Mouse (Mus musculus): Measurements from ENCODE around the gene Prkch. TPM values are rescaled to one million over a fixed set of nuclear protein-coding genes. Genes with fewer than 3 reads are reported as not detected.

Prkch gene
- polyA plus RNA-seq, 1 experiment from 2014 or later: 1.2 TPM

- Histone ChIP-seq H3K9ac (no peak overlapping the region), H3K27me3 (no peaks in the 10 kb centered on the region), H3K4me2 (no peak overlapping the region), H3K4me3 (replicated peaks) (no peak overlapping the region), H3K4me1 (replicated peaks) (0 out of 2 replicates have a peak, but pooled peaks cover 5% of the 10 kb centered on the region), H3K9me3 (replicated peaks) (no peaks in the 10 kb centered on the region), H3K36me3 (no peaks in the 10 kb centered on the region), H3K27ac (no peak overlapping the region)
- WGBS (ENCODE audit: insufficient replicate concordance): 69% methylated on average over 4 of the region's 4 CpGs
- DNase-seq: no peak
- no peak for ATAC-seq (ENCODE audit: low read depth)
Observed at GRCm38 (mm10) chr12:73600457-73600856, 15.9 kb downstream of the Prkch start.

DNA sequence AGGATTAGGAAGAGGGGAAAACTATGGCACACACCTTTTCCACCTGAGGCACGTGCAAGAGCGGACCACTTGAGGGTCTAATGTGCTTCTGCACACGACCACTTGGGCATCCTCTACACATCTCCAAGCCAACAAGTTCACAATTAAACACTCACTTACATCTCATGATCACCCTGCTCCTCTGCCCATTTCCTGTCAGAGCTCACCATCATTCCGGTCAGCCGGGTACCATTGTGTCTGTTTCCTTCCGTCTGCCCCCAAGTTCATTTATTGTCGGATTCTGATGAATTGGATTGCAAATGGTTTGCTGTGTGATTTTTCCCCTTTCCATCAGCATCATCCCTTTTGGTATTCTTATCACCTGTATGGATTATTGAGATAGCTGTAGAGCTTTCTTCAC is 18.4 kb downstream of the Prkch start:
- DNase-seq: no peak
- H3K27me3 ChIP-seq: no peaks in the 10 kb centered on the region
- H3K4me3 ChIP-seq (replicated peaks): no peak overlapping the region
- peaks cover 7% of the 10 kb centered on the region; the same call in 1 of the 2 replicates for H3K4me1 ChIP-seq (replicated peaks)
- H3K4me2 ChIP-seq: no peak overlapping the region
- WGBS (ENCODE audit: insufficient replicate concordance): 56% methylated on average over 7 of the region's 7 CpGs
- H3K9me3 ChIP-seq (replicated peaks): no peaks in the 10 kb centered on the region
- H3K36me3 ChIP-seq: no peaks in the 10 kb centered on the region
- H3K9ac ChIP-seq: no peak overlapping the region
- no peak overlapping the region for H3K27ac ChIP-seq
- ATAC-seq (ENCODE audit: low read depth): no peak

DNA sequence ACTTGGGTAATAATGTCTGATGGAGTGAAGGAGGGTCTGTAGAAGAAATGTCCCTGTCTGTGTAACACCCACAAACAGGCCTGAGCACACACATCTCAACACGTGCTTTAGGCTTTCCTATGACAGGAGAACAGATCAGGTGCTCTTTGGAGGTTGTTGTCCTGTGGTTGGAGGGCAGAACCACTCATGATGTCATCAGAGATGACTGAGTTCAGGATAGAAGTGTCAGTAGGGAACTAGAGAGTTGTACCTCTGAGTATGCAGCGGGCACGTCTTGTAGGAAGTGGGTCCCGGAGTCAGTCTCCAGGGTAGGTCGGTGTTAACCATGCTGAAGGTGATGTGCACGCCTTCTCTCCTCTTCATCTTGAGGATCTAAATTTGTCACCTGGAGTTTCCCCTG is 19.1 kb downstream of the Prkch start:
- H3K4me2 ChIP-seq: no peak overlapping the region
- no peaks in the 10 kb centered on the region for H3K27me3 ChIP-seq
- DNase-seq (no peak), ATAC-seq (ENCODE audit: low read depth) (no peak)
- H3K4me3 ChIP-seq (replicated peaks): no peak overlapping the region
- no peaks in the 10 kb centered on the region for H3K36me3 ChIP-seq
- peaks cover 7% of the 10 kb centered on the region for H3K4me1 ChIP-seq (replicated peaks)
- no peak overlapping the region for H3K27ac ChIP-seq
- no peak overlapping the region for H3K9ac ChIP-seq
- 55% methylated on average over 6 of the region's 6 CpGs for WGBS (ENCODE audit: insufficient replicate concordance)
- H3K9me3 ChIP-seq (replicated peaks): no peaks in the 10 kb centered on the region

DNA sequence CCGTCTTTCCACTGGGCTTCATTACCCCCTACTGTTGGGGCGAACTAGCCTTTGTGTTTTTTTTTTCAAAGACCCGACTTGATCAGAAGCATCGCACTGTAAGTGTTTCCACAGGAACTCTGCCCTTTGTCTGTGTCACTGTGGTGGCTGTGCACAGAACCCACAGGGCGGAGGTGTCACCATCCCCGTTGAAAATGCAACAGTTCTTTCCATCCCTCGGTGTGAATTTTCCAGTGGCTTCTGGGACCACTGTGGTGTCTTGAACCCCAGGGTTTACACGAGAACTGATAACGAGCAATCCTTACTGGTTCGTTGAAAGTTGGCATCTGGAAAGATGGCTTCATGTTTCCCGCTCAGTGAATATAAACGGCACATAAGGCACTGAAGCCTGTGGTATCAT is 20.2 kb downstream of the Prkch start:
- Histone ChIP-seq H3K4me1 (replicated peaks) (peaks cover 7% of the 10 kb centered on the region), H3K27ac (no peak overlapping the region), H3K4me2 (no peak overlapping the region), H3K4me3 (replicated peaks) (no peak overlapping the region), H3K27me3 (no peaks in the 10 kb centered on the region), H3K9ac (no peak overlapping the region), H3K9me3 (replicated peaks) (no peaks in the 10 kb centered on the region), H3K36me3 (no peaks in the 10 kb centered on the region)
- no peak for DNase-seq
- no peak for ATAC-seq (ENCODE audit: low read depth)
- 56% methylated on average over 12 of the region's 12 CpGs for WGBS (ENCODE audit: insufficient replicate concordance)

- ATAC-seq (ENCODE audit: low read depth) (no peak), DNase-seq (no peak)
- Histone ChIP-seq H3K27ac (no peak overlapping the region), H3K4me2 (no peak overlapping the region), H3K9me3 (replicated peaks) (no peaks in the 10 kb centered on the region), H3K9ac (no peak overlapping the region), H3K27me3 (no peaks in the 10 kb centered on the region), H3K4me3 (replicated peaks) (no peak overlapping the region), H3K4me1 (replicated peaks) (peaks cover 7% of the 10 kb centered on the region), H3K36me3 (no peaks in the 10 kb centered on the region)
- WGBS (ENCODE audit: insufficient replicate concordance): 35% methylated on average over 4 of the region's 4 CpGs
Observed at GRCm38 (mm10) chr12:73605174-73605573, 20.6 kb downstream of the Prkch start.

DNA sequence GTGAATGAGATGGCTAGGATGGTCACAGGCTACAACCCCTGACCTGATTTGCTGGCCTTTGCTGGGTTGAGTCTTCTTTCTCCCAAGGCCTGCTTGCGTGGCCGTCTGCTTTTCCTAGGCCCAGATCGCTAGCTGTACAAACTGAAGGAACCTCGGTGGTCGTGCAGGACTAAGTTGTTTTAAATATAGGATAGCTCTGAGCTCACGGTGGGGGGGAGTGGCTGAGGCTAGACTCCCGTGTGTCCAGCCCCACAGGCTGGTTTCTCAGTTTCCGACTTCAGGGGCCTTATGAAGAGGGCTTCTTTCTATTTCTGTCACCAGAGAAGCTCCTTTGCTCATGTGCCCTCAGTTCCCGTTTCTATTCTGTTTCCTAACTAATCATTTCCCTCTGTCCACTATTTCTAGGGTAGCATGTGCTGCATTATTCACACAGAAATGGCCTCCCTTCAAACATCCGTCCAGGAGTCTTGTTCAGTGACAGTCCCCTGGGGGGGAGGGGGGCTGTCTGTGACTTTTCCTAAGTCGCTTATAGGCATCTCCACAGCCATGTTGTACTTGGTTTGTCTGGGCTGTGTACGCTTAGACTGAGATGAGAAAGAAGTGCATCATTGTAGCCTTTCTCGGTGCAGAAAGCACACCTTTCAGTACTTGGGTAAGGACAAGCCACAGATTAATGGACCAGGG is 22.9 kb downstream of the Prkch start:
- H3K27ac ChIP-seq: no peak overlapping the region
- no peak for ATAC-seq (ENCODE audit: low read depth)
- peaks cover 7% of the 10 kb centered on the region for H3K4me1 ChIP-seq (replicated peaks)
- no peak overlapping the region for H3K9ac ChIP-seq
- no peak overlapping the region for H3K4me3 ChIP-seq (replicated peaks)
- DNase-seq: no peak
- no peaks in the 10 kb centered on the region for H3K36me3 ChIP-seq
- no peaks in the 10 kb centered on the region for H3K9me3 ChIP-seq (replicated peaks)
- 36% methylated on average over 13 of the region's 13 CpGs for WGBS (ENCODE audit: insufficient replicate concordance)
- H3K4me2 ChIP-seq: no peak overlapping the region
- no peaks in the 10 kb centered on the region for H3K27me3 ChIP-seq

DNA sequence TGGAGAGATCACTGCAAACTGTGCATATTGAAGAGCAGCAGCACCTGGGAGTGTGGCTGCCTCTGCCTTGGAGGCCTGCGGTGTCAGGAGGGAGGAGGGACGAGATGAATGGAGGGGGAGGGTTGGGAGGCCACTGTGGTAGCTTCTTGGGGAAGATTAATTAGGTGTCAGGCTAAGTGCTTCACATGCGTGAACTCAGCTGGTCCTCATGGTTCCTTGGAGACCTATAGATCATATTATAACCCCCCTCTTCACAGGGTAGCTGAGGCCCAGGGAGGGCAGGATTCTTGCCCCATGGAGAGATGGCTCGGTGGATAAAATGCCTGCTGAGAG is 23.4 kb downstream of the Prkch start:
- H3K4me2 ChIP-seq: no peak overlapping the region
- no peaks in the 10 kb centered on the region for H3K9me3 ChIP-seq (replicated peaks)
- H3K4me1 ChIP-seq (replicated peaks): peaks cover 7% of the 10 kb centered on the region
- DNase-seq (no peak), ATAC-seq (ENCODE audit: low read depth) (no peak)
- no peaks in the 10 kb centered on the region for H3K27me3 ChIP-seq
- H3K9ac ChIP-seq: no peak overlapping the region
- H3K4me3 ChIP-seq (replicated peaks): no peak overlapping the region
- 14% methylated on average over 4 of the region's 4 CpGs for WGBS (ENCODE audit: insufficient replicate concordance)
- no peak overlapping the region for H3K27ac ChIP-seq
- H3K36me3 ChIP-seq: no peaks in the 10 kb centered on the region

DNA sequence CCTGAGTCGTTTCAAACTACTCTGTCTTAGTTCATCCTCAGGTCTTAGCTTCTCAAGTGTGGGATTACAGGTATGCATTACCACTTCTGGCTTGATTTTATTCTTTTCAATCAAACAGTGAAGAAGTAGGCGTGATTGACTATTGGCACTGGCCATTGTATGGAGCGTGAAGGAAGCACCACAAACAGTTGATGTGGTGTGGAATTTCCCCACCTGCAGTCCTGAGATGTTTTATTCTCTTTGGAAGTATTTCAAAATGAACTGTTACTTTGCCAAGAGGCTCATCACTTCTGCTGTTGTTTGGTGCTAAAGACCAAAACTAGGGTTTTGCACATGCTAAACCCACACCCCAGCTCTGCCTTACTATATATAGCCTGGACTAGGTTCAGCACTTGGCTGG is 24.7 kb downstream of the Prkch start:
- no peaks in the 10 kb centered on the region for H3K27me3 ChIP-seq
- H3K4me2 ChIP-seq: no peak overlapping the region
- peaks cover 7% of the 10 kb centered on the region for H3K4me1 ChIP-seq (replicated peaks)
- H3K9ac ChIP-seq: no peak overlapping the region
- no peaks in the 10 kb centered on the region for H3K9me3 ChIP-seq (replicated peaks)
- H3K4me3 ChIP-seq (replicated peaks): no peak overlapping the region
- 63% methylated on average over 3 of the region's 3 CpGs for WGBS (ENCODE audit: insufficient replicate concordance)
- DNase-seq (no peak), ATAC-seq (ENCODE audit: low read depth) (no peak)
- no peaks in the 10 kb centered on the region for H3K36me3 ChIP-seq
- no peak overlapping the region for H3K27ac ChIP-seq

DNA sequence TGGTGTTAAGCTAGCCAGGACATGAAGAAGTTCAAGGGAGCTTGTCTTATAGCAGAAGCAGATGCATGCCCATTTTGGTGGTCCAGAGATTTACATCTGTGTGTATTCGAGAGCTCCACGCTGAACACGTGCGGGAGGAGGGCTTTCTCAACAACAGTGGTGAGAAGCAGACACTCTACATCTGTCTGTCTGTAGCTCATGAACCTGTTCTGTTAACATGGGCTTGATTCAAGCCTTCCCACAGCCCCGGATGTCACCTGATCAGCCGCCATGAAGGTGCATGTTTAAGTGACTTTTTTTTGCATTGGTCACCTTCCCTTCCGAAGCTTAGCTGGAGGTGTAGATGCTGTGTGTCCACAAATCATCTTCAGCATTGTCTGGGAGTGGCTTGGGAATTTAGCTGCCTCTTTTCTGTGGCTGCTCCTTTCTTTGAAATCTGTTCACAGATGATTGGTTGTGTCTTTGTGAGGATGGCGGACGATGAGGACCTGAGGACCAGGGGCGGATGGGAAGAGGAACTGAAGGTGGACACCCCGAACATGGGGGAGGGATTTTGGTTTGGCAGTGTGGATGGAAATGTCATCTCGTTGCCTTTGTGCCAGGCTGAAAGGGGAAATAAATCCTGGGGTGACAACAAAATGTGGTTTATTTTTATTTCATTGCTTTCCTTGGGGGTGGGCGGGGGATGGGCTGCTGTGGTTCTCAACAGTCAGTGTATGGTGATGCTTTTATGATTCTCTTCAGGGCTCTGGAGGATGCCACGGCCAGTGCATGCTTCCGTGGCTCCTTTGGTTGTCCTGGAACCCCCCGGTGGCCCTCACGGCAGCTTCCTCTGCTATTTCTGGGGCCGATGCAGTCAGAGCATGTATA is 25.3 kb downstream of the Prkch start:
- WGBS (ENCODE audit: insufficient replicate concordance): 54% methylated on average over 18 of the region's 18 CpGs
- H3K27ac ChIP-seq: no peak overlapping the region
- H3K9ac ChIP-seq: no peak overlapping the region
- no peak overlapping the region for H3K4me3 ChIP-seq (replicated peaks)
- peaks cover 7% of the 10 kb centered on the region for H3K4me1 ChIP-seq (replicated peaks)
- H3K36me3 ChIP-seq: no peaks in the 10 kb centered on the region
- no peak overlapping the region for H3K4me2 ChIP-seq
- ATAC-seq (ENCODE audit: low read depth) (no peak), DNase-seq (no peak)
- H3K9me3 ChIP-seq (replicated peaks): no peaks in the 10 kb centered on the region
- no peaks in the 10 kb centered on the region for H3K27me3 ChIP-seq

DNA sequence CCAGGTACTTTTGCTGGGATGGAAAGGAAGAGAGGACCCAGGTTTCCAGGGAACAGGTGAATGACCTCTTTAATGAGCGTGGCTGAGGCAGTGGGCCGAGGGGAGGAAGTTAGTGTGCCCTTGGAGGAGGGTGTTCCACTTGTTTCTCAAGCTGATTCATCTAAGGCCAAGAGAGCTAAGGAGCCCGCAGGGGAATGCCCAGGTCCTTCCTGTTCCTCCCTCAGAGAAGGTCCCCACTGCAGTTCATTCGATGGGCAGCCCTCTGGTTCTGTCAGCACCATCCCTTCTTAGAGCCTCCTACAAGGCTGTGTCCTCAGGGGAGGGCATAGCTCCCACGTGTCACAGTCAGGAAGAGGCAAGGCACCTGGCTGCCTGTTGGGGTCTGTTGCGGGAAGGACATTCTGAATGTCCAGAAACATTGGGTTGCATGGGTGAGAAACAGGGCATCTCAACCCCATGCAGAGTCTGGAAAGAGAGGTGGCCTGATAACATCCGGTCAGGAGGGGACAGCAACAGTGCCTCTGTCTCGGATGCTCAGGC is 26.3 kb downstream of the Prkch start:
- Histone ChIP-seq H3K9me3 (replicated peaks) (no peaks in the 10 kb centered on the region), H3K36me3 (no peaks in the 10 kb centered on the region), H3K4me1 (replicated peaks) (peaks cover 7% of the 10 kb centered on the region), H3K27me3 (no peaks in the 10 kb centered on the region), H3K4me2 (no peak overlapping the region), H3K27ac (no peak overlapping the region), H3K4me3 (replicated peaks) (no peak overlapping the region), H3K9ac (no peak overlapping the region)
- ATAC-seq (ENCODE audit: low read depth) (no peak), DNase-seq (no peak)
- 48% methylated on average over 8 of the region's 8 CpGs for WGBS (ENCODE audit: insufficient replicate concordance)

GRCm38 (mm10) chr12:73611741-73612140 is 27.1 kb downstream of the Prkch start:
- H3K4me2 ChIP-seq: no peak overlapping the region
- H3K9me3 ChIP-seq (replicated peaks): no peaks in the 10 kb centered on the region
- no peak overlapping the region for H3K27ac ChIP-seq
- ATAC-seq (ENCODE audit: low read depth): no peak
- DNase-seq: no peak
- H3K4me3 ChIP-seq (replicated peaks): no peak overlapping the region
- 56% methylated on average over 3 of the region's 3 CpGs for WGBS (ENCODE audit: insufficient replicate concordance)
- H3K36me3 ChIP-seq: no peaks in the 10 kb centered on the region
- no peaks in the 10 kb centered on the region for H3K27me3 ChIP-seq
- H3K9ac ChIP-seq: no peak overlapping the region
- peaks cover 7% of the 10 kb centered on the region for H3K4me1 ChIP-seq (replicated peaks)
